Mouse (Mus musculus): ENCODE measurements around the gene Slc4a4. TPM values are rescaled to one million over a fixed set of nuclear protein-coding genes. Genes with fewer than 3 reads are reported as not detected.

The Slc4a4 gene
- polyA plus RNA-seq (2015; fragmentation: Nextera tagmentation; extraction: Ambion mirVana): 11.1 and 12.7 TPM in 2 replicates

DNA sequence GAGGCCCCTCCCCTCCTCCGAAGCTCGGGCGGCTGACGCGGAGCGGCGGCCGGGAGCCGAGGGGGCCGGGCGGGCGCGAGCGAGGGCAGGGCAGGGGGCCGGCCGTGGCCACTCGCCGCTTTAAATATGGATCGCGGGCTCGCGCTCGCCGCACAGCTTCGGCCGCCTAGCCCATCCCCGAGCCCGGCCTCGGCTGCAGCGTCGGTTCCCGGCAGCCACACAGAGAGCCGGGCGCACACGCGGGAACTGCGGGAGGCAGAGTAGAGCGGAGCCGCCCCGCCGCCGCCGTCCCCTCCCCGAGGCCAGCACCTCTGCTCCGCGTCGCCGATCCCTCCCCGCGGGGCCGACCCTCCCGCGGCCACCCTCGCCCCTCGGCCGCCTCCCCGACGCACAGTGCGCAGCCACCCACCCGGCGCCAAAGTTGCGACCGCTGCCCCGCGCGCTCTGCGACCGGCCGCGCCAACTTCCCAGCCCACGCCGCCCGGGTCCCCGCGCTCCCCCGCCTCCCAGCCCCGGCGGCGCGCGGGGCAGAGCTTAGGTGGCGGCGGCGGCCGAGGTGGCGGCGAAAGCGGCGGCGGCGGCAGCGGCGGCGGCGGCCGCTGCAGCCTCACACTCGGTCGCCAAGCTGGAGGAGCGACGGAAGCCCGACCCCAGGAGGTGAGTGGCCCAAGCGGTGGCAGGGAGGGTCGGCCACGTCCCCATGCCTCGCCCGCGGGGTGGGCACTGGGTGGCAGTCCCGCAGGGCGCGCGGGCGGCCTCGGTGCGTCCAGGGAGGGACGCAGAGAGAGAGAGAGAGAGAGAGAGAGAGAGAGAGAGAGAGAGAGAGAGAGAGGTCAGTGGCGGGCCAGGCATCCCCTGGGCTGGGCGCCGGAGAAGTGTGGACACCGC lies at the start of gene Slc4a4:
Gene Slc4a4 (plus strand): TSS at position 151 of the 888 bp plus-strand sequence.
- Histone ChIP-seq H3K9me3 (ENCODE audit: low read length) (no peaks in the 10 kb centered on the region), H3K27ac (ENCODE audit: low read length) (no peak within 1 kb of the TSS), H3K9ac (replicated peaks; ENCODE audit: low read length) (peak within 1 kb of the TSS; percentile 82), H3K36me3 (ENCODE audit: insufficient read depth, low read length) (no peaks in the 10 kb centered on the region), H3K27me3 (ENCODE audit: insufficient read depth, low read length) (peaks cover 6% of the 10 kb centered on the region), H3K4me1 (ENCODE audit: insufficient read depth, low read length) (peaks cover 8% of the 10 kb centered on the region), H3K4me2 (replicated peaks; ENCODE audit: low read depth, low read length) (peak within 1 kb of the TSS; percentile 92), H3K4me3 (ENCODE audit: low read length) (peak within 1 kb of the TSS; percentile 77)
- WGBS: under 1% methylated on average over 69 of the region's 119 CpGs
- ATAC-seq (ENCODE audit: low FRiP score, low TSS enrichment): peak; percentile 89

DNA sequence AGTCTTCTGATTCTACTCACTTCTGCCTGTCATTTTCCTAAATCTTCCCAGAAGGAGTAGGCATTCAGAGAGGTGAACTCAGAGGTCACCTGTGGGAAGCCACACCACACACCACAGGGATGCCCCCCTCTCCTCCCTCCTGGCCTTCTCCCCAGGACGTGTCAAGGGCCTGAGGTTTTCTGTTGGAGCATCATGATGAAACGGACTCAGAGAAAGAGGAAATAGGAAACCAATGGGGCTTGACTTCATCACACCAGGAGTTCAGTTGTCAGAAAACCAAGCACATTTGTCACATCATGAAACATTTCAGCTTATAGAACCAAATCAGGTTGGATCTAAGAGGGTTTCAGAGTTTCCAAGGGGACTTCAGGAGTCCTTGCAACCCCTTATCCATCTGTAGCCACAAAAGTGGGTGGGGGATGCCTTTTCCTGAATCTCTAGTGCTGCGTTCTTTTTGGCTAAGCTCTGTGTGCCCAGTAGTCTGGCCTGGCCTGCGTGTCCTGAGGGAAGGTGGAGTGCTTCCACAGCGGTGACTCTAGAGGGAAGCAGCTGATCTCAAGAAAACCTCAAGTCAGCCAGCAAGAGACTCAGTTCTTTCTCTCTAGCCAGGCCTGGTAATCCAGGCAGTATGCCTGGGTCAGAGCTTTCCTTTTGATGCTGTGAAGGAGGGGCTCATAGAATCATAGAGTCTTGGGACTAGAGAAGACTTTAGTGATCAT lies 46.4 kb upstream of the Slc4a4 start:
- H3K9me3 ChIP-seq (ENCODE audit: low read length): no peaks in the 10 kb centered on the region
- no peak overlapping the region for H3K4me2 ChIP-seq (replicated peaks; ENCODE audit: low read depth, low read length)
- no peak overlapping the region for H3K27ac ChIP-seq (ENCODE audit: low read length)
- no peaks in the 10 kb centered on the region for H3K36me3 ChIP-seq (ENCODE audit: insufficient read depth, low read length)
- no peaks in the 10 kb centered on the region for H3K27me3 ChIP-seq (ENCODE audit: insufficient read depth, low read length)
- H3K4me3 ChIP-seq (ENCODE audit: low read length): no peak overlapping the region
- H3K9ac ChIP-seq (replicated peaks; ENCODE audit: low read length): no peak overlapping the region
- no peak for ATAC-seq (ENCODE audit: low FRiP score, low TSS enrichment)
- 59% methylated on average over 5 of the region's 5 CpGs for WGBS
- no peaks in the 10 kb centered on the region for H3K4me1 ChIP-seq (ENCODE audit: insufficient read depth, low read length)

DNA sequence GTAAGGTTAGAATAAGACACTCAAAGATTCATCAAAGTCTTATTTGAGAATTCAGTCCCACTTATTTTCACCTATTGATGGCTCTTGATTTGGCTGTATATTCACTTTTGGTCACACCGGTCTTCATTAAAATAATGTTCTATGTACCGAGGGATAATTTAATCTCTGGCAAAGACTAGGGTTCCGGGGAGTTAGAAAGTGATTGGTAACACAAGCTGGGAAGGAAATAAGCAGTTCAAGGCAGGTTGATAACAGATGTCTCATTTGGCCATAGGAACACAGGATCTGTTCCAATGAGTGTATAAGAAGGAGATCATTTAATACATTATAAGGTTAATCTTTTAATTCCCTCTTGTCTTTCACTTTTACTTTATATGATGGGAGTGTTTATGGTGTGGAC lies 29.3 kb upstream of the Slc4a4 start:
- Histone ChIP-seq H3K9me3 (ENCODE audit: low read length) (no peaks in the 10 kb centered on the region), H3K4me2 (replicated peaks; ENCODE audit: low read depth, low read length) (no peak overlapping the region), H3K9ac (replicated peaks; ENCODE audit: low read length) (no peak overlapping the region), H3K4me1 (ENCODE audit: insufficient read depth, low read length) (no peaks in the 10 kb centered on the region), H3K4me3 (ENCODE audit: low read length) (no peak overlapping the region), H3K36me3 (ENCODE audit: insufficient read depth, low read length) (no peaks in the 10 kb centered on the region), H3K27ac (ENCODE audit: low read length) (no peak overlapping the region), H3K27me3 (ENCODE audit: insufficient read depth, low read length) (no peaks in the 10 kb centered on the region)
- 97% methylated on average over 3 of the region's 3 CpGs for WGBS
- ATAC-seq (ENCODE audit: low FRiP score, low TSS enrichment): no peak

DNA sequence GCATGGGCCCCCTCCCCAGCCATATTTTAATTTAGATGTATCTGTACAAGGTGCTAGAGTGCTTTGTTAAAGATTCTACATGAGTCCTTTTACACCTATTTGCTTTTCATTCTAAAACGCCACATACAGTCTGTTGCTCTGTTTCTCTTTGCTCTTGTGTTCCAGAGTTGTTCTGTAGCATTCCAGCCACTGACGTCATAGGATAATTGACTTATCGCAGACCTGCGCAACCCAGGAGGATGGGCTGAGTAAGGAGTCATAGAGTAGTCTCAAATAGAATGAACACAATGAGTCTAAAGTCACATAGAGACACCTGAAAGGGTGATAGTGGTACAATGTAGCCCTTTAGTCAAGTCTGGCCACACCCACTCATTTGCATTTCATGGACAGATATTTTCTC lies 28.8 kb upstream of the Slc4a4 start:
- Histone ChIP-seq H3K9ac (replicated peaks; ENCODE audit: low read length) (no peak overlapping the region), H3K36me3 (ENCODE audit: insufficient read depth, low read length) (no peaks in the 10 kb centered on the region), H3K4me1 (ENCODE audit: insufficient read depth, low read length) (no peaks in the 10 kb centered on the region), H3K27ac (ENCODE audit: low read length) (no peak overlapping the region), H3K9me3 (ENCODE audit: low read length) (no peaks in the 10 kb centered on the region), H3K4me2 (replicated peaks; ENCODE audit: low read depth, low read length) (no peak overlapping the region), H3K4me3 (ENCODE audit: low read length) (no peak overlapping the region), H3K27me3 (ENCODE audit: insufficient read depth, low read length) (no peaks in the 10 kb centered on the region)
- no peak for ATAC-seq (ENCODE audit: low FRiP score, low TSS enrichment)
- WGBS: 82% methylated on average over 4 of the region's 4 CpGs

DNA sequence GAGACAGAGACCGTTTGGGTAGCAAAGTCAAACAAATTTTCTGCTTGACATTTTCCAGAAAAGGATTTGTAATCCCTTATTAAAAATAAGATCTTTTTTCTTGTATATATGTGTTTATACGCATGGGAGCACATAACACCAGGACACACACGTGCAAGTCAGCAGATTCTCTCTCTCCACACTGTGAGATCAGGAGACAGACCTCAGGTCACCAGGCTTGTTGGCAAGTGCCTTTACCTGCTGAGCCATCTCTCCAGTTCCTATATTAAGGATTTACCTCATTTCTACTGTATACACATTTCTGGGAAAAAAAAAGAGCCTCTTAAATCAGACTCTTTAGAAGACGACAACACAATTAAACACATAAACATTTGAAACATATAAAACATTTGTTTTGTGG lies 28.4 kb upstream of the Slc4a4 start:
- H3K4me2 ChIP-seq (replicated peaks; ENCODE audit: low read depth, low read length): no peak overlapping the region
- H3K27ac ChIP-seq (ENCODE audit: low read length): no peak overlapping the region
- no peaks in the 10 kb centered on the region for H3K9me3 ChIP-seq (ENCODE audit: low read length)
- 77% methylated on average over 4 of the region's 4 CpGs for WGBS
- no peak overlapping the region for H3K9ac ChIP-seq (replicated peaks; ENCODE audit: low read length)
- H3K4me1 ChIP-seq (ENCODE audit: insufficient read depth, low read length): no peaks in the 10 kb centered on the region
- H3K27me3 ChIP-seq (ENCODE audit: insufficient read depth, low read length): no peaks in the 10 kb centered on the region
- no peaks in the 10 kb centered on the region for H3K36me3 ChIP-seq (ENCODE audit: insufficient read depth, low read length)
- H3K4me3 ChIP-seq (ENCODE audit: low read length): no peak overlapping the region
- ATAC-seq (ENCODE audit: low FRiP score, low TSS enrichment): no peak

- Histone ChIP-seq H3K9me3 (ENCODE audit: low read length) (no peaks in the 10 kb centered on the region), H3K4me1 (ENCODE audit: insufficient read depth, low read length) (no peaks in the 10 kb centered on the region), H3K27me3 (ENCODE audit: insufficient read depth, low read length) (no peaks in the 10 kb centered on the region), H3K36me3 (ENCODE audit: insufficient read depth, low read length) (no peaks in the 10 kb centered on the region), H3K4me3 (ENCODE audit: low read length) (no peak overlapping the region), H3K9ac (replicated peaks; ENCODE audit: low read length) (no peak overlapping the region), H3K4me2 (replicated peaks; ENCODE audit: low read depth, low read length) (no peak overlapping the region), H3K27ac (ENCODE audit: low read length) (no peak overlapping the region)
- no peak for ATAC-seq (ENCODE audit: low FRiP score, low TSS enrichment)
- 69% methylated on average over 3 of the region's 3 CpGs for WGBS
These were observed 24.5 kb upstream of the Slc4a4 start for GRCm38 (mm10) chr5:88862163-88862562.

GRCm38 (mm10) chr5:88862794-88863193 lies 23.8 kb upstream of the Slc4a4 start:
- Histone ChIP-seq H3K9me3 (ENCODE audit: low read length) (no peaks in the 10 kb centered on the region), H3K4me2 (replicated peaks; ENCODE audit: low read depth, low read length) (no peak overlapping the region), H3K27ac (ENCODE audit: low read length) (no peak overlapping the region), H3K4me1 (ENCODE audit: insufficient read depth, low read length) (no peaks in the 10 kb centered on the region), H3K9ac (replicated peaks; ENCODE audit: low read length) (no peak overlapping the region), H3K4me3 (ENCODE audit: low read length) (no peak overlapping the region), H3K36me3 (ENCODE audit: insufficient read depth, low read length) (no peaks in the 10 kb centered on the region), H3K27me3 (ENCODE audit: insufficient read depth, low read length) (no peaks in the 10 kb centered on the region)
- no peak for ATAC-seq (ENCODE audit: low FRiP score, low TSS enrichment)
- 76% methylated on average over 2 of the region's 2 CpGs for WGBS

- H3K9me3 ChIP-seq (ENCODE audit: low read length): no peaks in the 10 kb centered on the region
- H3K4me2 ChIP-seq (replicated peaks; ENCODE audit: low read depth, low read length): no peak overlapping the region
- ATAC-seq (ENCODE audit: low FRiP score, low TSS enrichment): no peak
- 19% methylated on average over 3 of the region's 3 CpGs for WGBS
- H3K27me3 ChIP-seq (ENCODE audit: insufficient read depth, low read length): peaks cover 6% of the 10 kb centered on the region
- H3K36me3 ChIP-seq (ENCODE audit: insufficient read depth, low read length): no peaks in the 10 kb centered on the region
- peaks cover 8% of the 10 kb centered on the region for H3K4me1 ChIP-seq (ENCODE audit: insufficient read depth, low read length)
- H3K27ac ChIP-seq (ENCODE audit: low read length): no peak overlapping the region
- H3K9ac ChIP-seq (replicated peaks; ENCODE audit: low read length): no peak overlapping the region
- H3K4me3 ChIP-seq (ENCODE audit: low read length): no peak overlapping the region
These were observed 2.5 kb upstream of the Slc4a4 start for GRCm38 (mm10) chr5:88884101-88884500.

DNA sequence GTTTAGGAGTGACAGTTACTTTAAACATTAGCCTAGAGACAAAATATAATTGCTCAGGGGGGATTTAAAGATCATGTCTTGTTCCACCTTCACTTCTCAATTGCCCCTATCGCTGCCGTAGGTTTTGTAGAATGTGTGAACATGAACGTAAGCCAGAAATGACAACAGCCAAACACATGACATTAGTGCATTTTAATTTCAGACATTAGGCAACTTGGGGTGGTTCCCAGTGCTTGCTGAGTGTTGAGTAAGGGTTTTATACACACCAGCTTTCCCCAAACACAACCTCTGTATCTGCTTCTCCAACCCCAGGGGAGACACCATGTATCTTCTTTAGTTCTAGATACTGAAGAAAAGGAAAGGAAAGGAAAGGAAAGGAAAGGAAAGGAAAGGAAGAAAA lies 1.1 kb upstream of the Slc4a4 start:
- H3K27ac ChIP-seq (ENCODE audit: low read length): no peak overlapping the region
- H3K9ac ChIP-seq (replicated peaks; ENCODE audit: low read length): no peak overlapping the region
- peaks cover 6% of the 10 kb centered on the region for H3K27me3 ChIP-seq (ENCODE audit: insufficient read depth, low read length)
- H3K9me3 ChIP-seq (ENCODE audit: low read length): no peaks in the 10 kb centered on the region
- no peak for ATAC-seq (ENCODE audit: low FRiP score, low TSS enrichment)
- 83% methylated on average over 3 of the region's 3 CpGs for WGBS
- no peak overlapping the region for H3K4me3 ChIP-seq (ENCODE audit: low read length)
- H3K36me3 ChIP-seq (ENCODE audit: insufficient read depth, low read length): no peaks in the 10 kb centered on the region
- no peak overlapping the region for H3K4me2 ChIP-seq (replicated peaks; ENCODE audit: low read depth, low read length)
- peaks cover 8% of the 10 kb centered on the region for H3K4me1 ChIP-seq (ENCODE audit: insufficient read depth, low read length)

- H3K4me1 ChIP-seq (ENCODE audit: insufficient read depth, low read length): peaks cover 8% of the 10 kb centered on the region
- peak overlapping the region; percentile 92 for H3K4me2 ChIP-seq (replicated peaks; ENCODE audit: low read depth, low read length)
- H3K27me3 ChIP-seq (ENCODE audit: insufficient read depth, low read length): peaks cover 6% of the 10 kb centered on the region
- no peak for ATAC-seq (ENCODE audit: low FRiP score, low TSS enrichment)
- no peaks in the 10 kb centered on the region for H3K36me3 ChIP-seq (ENCODE audit: insufficient read depth, low read length)
- H3K9ac ChIP-seq (replicated peaks; ENCODE audit: low read length): no peak overlapping the region
- WGBS: 54% methylated on average over 5 of the region's 5 CpGs
- no peaks in the 10 kb centered on the region for H3K9me3 ChIP-seq (ENCODE audit: low read length)
- H3K4me3 ChIP-seq (ENCODE audit: low read length): peak overlapping the region; percentile 77
- no peak overlapping the region for H3K27ac ChIP-seq (ENCODE audit: low read length)
These were observed 674 bp upstream of the Slc4a4 start for GRCm38 (mm10) chr5:88885944-88886343.

Data from kidney, embryonic 16.5 days (tissue).